Mouse (Mus musculus) forebrain, postnatal 0 days (tissue): ENCODE data around the gene Dnm3. TPM values are rescaled to one million over a fixed set of nuclear protein-coding genes. Genes with fewer than 3 reads are reported as not detected.
"Not testable (repeated sequence)": the region's sequence is repeated elsewhere in the genome, so short reads cannot be mapped to it uniquely, and the experiment has no call there.

Experiments
- ATAC-seq: fragments of 200-750 bp; cut with Nextera tagmentation; 2 replicates; pipeline ENCODE4 v1.8.0; 2017; ENCODE audit warnings: mild to moderate bottlenecking, moderate library complexity
- DNase-seq: peaks from one replicate; pipeline ENCODE4 v3.0.0-alpha.2; 2015
- H3K27ac ChIP-seq: fragments of 300-500 bp; sonication (generic); 2 replicates; pipeline ENCODE4 v1.5.1; 2014; ENCODE audit warnings: low read depth, mild to moderate bottlenecking, antibody characterized with exemption, low read length, moderate library complexity, mixed read lengths
- H3K27me3 ChIP-seq: fragments of 300-500 bp; sonication (generic); 2 replicates; pipeline ENCODE4 v1.6.1; 2014; ENCODE audit warnings: mild to moderate bottlenecking, low read length, mixed read lengths; ENCODE audit not compliant: insufficient read depth
- H3K36me3 ChIP-seq: fragments of 300-500 bp; sonication (generic); 2 replicates; pipeline ENCODE4 v1.6.1; 2014; ENCODE audit warnings: mild to moderate bottlenecking, moderate library complexity; ENCODE audit not compliant: insufficient read depth
- H3K4me1 ChIP-seq: fragments of 300-500 bp; sonication (generic); 2 replicates; pipeline ENCODE4 v1.6.1; 2014; ENCODE audit warnings: antibody characterized with exemption; ENCODE audit not compliant: insufficient read depth
- H3K4me2 ChIP-seq: fragments of 300-500 bp; sonication (generic); 2 replicates; pipeline ENCODE4 v1.6.1; 2014; ENCODE audit warnings: low read depth, mild to moderate bottlenecking, moderate library complexity
- H3K4me3 ChIP-seq: fragments of 300-500 bp; sonication (generic); 2 replicates; pipeline ENCODE4 v1.5.1; 2014; ENCODE audit warnings: low read depth, low read length, mixed read lengths
- H3K9ac ChIP-seq: fragments of 300-500 bp; sonication (generic); 2 replicates; pipeline ENCODE4 v1.6.1; 2014; ENCODE audit warnings: mild to moderate bottlenecking
- H3K9me3 ChIP-seq: fragments of 300-500 bp; sonication (generic); 2 replicates; pipeline ENCODE4 v1.6.1; 2016; ENCODE audit warnings: low read length
- CTCF ChIP-seq: sonication (generic); IDR thresholded peaks from 2 replicates; pipeline ENCODE4 v1.5.1; 2016; ENCODE audit warnings: antibody characterized with exemption, control low read depth, low read depth
- WGBS: fragments of 180-500 bp; shearing (Covaris S2); extraction: QIAGEN DNeasy Blood & Tissue Kit; methylation state at CpG from one replicate; pipeline ENCODE4 v1.1.7; 2014; 5-methylcytosine and 5-hydroxymethylcytosine counted together
- polyA plus RNA-seq: library from polyadenylated mRNA; unstranded; fragments of >200 nt; fragmentation: Nextera tagmentation; extraction: Ambion mirVana; gene quantifications from 2 replicates; pipeline ENCODE4 v1.2.1, GENCODE M21; 2015
- total RNA-seq: library from RNA; depleted of rRNA; stranded (reverse); fragments of >200 nt; gene quantifications from 2 replicates; pipeline ENCODE4 v1.2.3, GENCODE M21; 2014

Gene Dnm3
- total and polyA plus RNA-seq, 2 experiments from 2014 or later = 45.3 to 74.4 TPM

DNA sequence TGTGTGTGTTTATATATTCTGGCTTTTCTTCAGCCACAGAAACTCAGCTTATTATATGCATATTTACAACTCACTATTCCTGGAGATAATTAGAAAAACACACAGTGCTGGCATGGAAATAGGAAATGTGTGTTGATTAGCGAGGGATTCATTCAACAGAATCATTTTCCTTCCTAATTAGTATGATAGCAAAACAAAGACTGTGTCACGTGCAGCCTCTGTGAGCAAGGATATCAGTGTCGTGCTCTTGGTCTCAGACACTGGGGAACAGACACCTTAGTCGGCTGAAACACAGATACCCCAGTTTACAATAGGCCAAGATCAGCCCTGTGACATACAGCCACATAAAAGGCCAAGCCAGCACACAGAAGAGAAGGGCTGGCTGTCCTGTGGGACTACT is 83.3 kb downstream of the Dnm3 start:
- no peaks in the 10 kb centered on the region for H3K27me3 ChIP-seq
- H3K4me2 ChIP-seq = no peak overlapping the region
- no peaks in the 10 kb centered on the region for H3K9me3 ChIP-seq
- no peaks in the 10 kb centered on the region for H3K4me1 ChIP-seq
- no peaks in the 10 kb centered on the region for H3K36me3 ChIP-seq
- peak; percentile 75 for ATAC-seq
- H3K27ac ChIP-seq = no peak overlapping the region
- no peak for DNase-seq
- WGBS = 14% methylated on average over 4 of the region's 4 CpGs
- H3K9ac ChIP-seq = no peak overlapping the region
- no peak for TF ChIP-seq CTCF
- H3K4me3 ChIP-seq = no peak overlapping the region

DNA sequence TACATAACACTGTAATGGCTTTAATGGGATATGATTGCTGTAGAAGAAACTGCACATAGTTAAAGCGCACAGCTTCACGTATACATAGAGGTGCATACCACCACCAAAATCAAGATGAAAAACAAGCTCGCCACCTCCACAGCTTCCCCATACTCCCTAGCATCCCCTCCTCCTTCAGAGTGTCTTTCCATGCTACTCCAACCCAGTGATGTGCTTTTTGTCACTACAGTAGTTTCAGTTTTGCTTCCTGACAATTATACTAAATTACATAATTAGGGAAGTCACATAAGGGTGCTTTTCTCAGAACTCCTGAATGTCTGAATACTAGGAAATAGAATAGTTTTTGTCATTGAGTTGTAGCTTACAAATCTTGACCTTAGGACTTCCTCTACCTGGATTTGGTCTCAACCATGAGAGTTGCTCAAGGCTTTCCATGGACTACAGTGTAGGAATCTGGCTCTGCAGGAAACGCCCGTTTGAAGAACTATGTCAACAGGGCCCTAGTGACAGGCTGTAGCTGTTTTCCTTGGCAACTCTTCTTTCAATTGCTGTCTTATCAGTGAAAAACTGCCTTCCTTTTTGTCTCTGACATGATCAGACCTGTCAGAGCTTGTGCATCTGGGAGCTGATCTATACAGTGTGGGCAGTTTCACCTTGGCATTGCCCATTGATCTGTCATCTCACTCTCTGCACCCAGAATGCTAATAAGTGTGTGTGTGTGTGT is 89.2 kb downstream of the Dnm3 start:
- 87% methylated on average over 5 of the region's 5 CpGs for WGBS
- no peak overlapping the region for H3K4me3 ChIP-seq
- H3K9me3 ChIP-seq = no peaks in the 10 kb centered on the region
- no peak for ATAC-seq
- no peak overlapping the region for H3K4me2 ChIP-seq
- H3K27ac ChIP-seq = no peak overlapping the region
- no peaks in the 10 kb centered on the region for H3K27me3 ChIP-seq
- DNase-seq = no peak
- TF ChIP-seq CTCF = no peak
- no peaks in the 10 kb centered on the region for H3K4me1 ChIP-seq
- no peaks in the 10 kb centered on the region for H3K36me3 ChIP-seq
- H3K9ac ChIP-seq = no peak overlapping the region

DNA sequence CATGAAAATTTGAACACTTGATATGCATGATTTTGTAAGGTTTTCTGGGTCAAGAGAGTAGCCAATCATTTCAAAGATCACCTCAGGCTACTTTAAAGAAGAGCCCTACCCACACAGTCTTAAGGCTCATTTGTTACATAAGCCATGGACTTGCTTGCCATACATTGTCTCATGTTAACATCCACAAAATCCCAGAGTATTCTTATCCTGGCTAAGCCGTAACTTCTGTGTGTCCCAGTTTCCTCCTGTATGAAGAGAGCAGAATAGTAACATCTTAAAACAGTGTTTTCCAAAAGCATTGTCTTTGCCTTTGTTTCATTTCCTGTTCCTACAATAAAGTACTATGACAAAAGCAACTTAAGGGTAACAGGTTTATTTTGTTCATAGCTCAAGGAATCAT is 104.8 kb downstream of the Dnm3 start:
- H3K4me2 ChIP-seq, ATAC-seq, H3K4me3 ChIP-seq, DNase-seq, H3K4me1 ChIP-seq, H3K9ac ChIP-seq, H3K36me3 ChIP-seq, H3K27me3 ChIP-seq, H3K27ac ChIP-seq, H3K9me3 ChIP-seq: not testable (repeated sequence)
- WGBS = 92% methylated on average over 1 of the region's 1 CpGs

DNA sequence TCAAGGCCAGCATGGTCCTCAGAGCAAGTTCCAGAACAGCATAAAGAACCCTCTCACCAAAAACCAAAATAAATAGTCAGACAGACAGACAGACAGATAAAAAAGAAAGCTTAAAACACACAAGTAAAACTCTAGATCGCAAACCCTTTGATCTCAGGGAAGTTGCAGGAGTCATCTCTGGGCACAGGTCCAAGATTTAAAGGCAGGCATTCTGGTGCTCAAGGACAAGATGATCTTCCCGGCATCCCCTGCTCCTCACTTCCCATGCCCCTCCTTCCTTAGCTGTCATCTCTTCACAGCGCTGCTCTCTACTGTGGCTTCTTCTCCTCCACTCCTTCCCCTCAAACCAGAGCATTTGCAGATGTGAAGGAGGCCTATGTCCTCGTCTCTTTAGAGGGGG is 108.1 kb downstream of the Dnm3 start:
- no peaks in the 10 kb centered on the region for H3K36me3 ChIP-seq
- 63% methylated on average over 4 of the region's 4 CpGs for WGBS
- no peak for TF ChIP-seq CTCF
- no peaks in the 10 kb centered on the region for H3K4me1 ChIP-seq
- H3K27me3 ChIP-seq = no peaks in the 10 kb centered on the region
- DNase-seq (no peak), ATAC-seq (no peak)
- H3K9ac ChIP-seq = no peak overlapping the region
- no peak overlapping the region for H3K4me3 ChIP-seq
- no peaks in the 10 kb centered on the region for H3K9me3 ChIP-seq
- H3K27ac ChIP-seq = no peak overlapping the region
- H3K4me2 ChIP-seq = no peak overlapping the region

DNA sequence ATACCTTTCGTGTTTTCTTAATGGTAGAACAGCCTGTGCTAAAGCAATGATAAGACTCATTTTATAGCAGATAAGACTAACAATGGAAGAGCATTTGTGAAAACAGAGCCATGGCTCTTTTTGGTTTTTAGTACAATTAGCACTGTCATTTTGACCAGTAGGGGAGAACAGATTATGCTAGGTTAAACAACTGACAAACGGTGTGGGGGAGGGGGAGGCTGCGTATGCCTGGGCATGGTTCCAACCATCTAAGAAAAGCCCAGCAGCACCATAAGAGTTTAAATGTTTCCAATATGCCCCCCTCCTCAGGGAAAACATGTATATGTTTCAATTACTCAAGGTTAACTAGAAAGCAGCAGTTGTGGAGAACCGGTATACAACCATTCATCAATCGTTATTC is 115.9 kb downstream of the Dnm3 start:
- Histone ChIP-seq H3K9ac (no peak overlapping the region), H3K27ac (no peak overlapping the region), H3K4me3 (no peak overlapping the region), H3K27me3 (no peaks in the 10 kb centered on the region), H3K4me1 (peaks cover 6% of the 10 kb centered on the region; the same call in 1 of the 2 replicates), H3K36me3 (no peaks in the 10 kb centered on the region), H3K4me2 (peak overlapping the region; percentile 13; the same call in 1 of the 2 replicates), H3K9me3 (no peaks in the 10 kb centered on the region)
- peak; percentile 42; the same call in 1 of the 2 replicates for ATAC-seq
- 30% methylated on average over 5 of the region's 5 CpGs for WGBS
- DNase-seq = peak; percentile 65
- TF ChIP-seq CTCF = peak; percentile 31; the same call in 1 of the 2 replicates

DNA sequence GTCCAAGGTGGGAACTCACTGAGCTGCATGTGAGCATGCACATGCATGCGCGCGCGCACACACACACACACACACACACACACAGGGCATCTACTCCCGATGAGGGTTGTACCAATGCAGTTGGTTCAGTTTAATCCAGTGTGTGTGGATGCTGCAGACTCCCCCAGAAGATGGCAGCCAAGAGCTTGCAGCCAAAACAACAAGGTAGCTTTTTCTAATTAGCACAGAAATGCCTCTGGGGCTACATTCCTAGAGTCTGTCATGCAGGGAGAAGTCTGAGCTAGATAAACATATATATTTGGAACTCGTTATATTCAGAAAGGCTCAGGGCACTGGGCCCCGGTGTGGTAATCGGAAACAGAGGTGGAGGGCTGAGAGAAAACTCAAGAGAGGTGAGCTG is 118.6 kb downstream of the Dnm3 start:
- peak; percentile 73 for DNase-seq
- Histone ChIP-seq H3K36me3 (no peaks in the 10 kb centered on the region), H3K4me1 (peaks cover 6% of the 10 kb centered on the region; the same call in 1 of the 2 replicates), H3K27me3 (no peaks in the 10 kb centered on the region), H3K27ac (no peak overlapping the region), H3K4me2 (no peak overlapping the region), H3K9ac (no peak overlapping the region), H3K9me3 (no peaks in the 10 kb centered on the region), H3K4me3 (no peak overlapping the region)
- ATAC-seq = peak; percentile 68
- 48% methylated on average over 8 of the region's 8 CpGs for WGBS
- TF ChIP-seq CTCF = peak; percentile 85

DNA sequence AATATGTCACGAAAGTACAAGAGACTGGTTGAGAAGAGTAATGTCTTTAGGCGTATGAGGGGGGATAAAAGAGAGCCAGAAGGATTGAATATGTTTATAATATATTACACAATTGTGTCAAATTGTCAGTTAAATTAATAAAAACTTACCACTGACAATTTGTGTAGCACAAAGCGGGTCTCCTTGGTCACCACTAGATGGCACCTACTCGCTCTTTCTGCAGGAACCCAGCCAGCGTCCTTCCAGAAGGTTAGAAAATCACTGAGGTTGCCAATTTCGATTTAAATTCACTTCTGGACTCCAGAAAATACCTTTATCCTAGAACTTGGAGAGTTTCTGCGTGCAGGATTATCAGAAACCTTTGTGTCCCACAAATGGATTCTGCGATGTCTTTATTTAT is 119.8 kb downstream of the Dnm3 start:
- no peak for ATAC-seq
- no peak overlapping the region for H3K4me3 ChIP-seq
- peaks cover 6% of the 10 kb centered on the region; the same call in 1 of the 2 replicates for H3K4me1 ChIP-seq
- H3K9ac ChIP-seq = no peak overlapping the region
- no peaks in the 10 kb centered on the region for H3K36me3 ChIP-seq
- peak; percentile 74 for DNase-seq
- 37% methylated on average over 8 of the region's 8 CpGs for WGBS
- H3K27ac ChIP-seq = no peak overlapping the region
- no peaks in the 10 kb centered on the region for H3K27me3 ChIP-seq
- peak; percentile 75 for TF ChIP-seq CTCF
- H3K4me2 ChIP-seq = no peak overlapping the region
- H3K9me3 ChIP-seq = no peaks in the 10 kb centered on the region
